Mouse (Mus musculus) stomach, adult 2 months (tissue): ENCODE measurements around the gene Nprl3. TPM values are rescaled to one million over a fixed set of nuclear protein-coding genes. Genes with fewer than 3 reads are reported as not detected.

ENCODE experiments used
- polyA plus RNA-seq: library from polyadenylated mRNA; depleted of rRNA; stranded (reverse); fragments of >200 nt; gene quantifications from 2 replicates; pipeline ENCODE4 v1.2.3, GENCODE M21; 2012; rRNA removed

The Nprl3 gene
- polyA plus RNA-seq: 45.6 and 48.9 TPM in 2 replicates

GRCm38 (mm10) chr11:32267188-32267884 lies at the start of gene Nprl3:
Gene Nprl3, minus strand, starts transcription at chr11:32267707.

DNA sequence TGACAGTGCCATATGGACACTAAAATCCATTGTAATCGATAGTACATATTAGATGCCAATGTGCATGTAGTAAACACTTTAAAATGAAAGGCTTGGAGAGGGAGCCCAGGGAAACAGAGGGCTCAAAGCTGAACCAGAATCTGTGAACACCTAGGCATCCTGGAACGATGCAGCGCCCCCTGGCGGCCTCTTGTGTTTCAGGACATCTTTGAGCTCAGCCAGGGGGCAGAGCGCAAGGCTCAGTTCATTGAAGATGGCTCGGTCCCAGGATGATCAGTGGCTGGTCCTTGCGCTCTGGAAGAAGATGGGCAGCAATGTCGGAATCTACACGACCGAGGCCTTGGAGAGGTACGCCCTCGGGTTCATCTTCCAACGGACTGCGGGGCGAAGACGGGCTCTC lies 32.4 kb upstream of the Nprl3 start, which contains the start of gene Hbq1a:
Gene Hbq1a, plus strand, starts transcription at position 205 of the 400 bp plus-strand sequence.

GRCm38 (mm10) chr11:32296203-32296602 lies 28.7 kb upstream of the Nprl3 start, which contains the start of gene Hba-a2:
Gene Hba-a2, plus strand, starts transcription at chr11:32296489.

DNA sequence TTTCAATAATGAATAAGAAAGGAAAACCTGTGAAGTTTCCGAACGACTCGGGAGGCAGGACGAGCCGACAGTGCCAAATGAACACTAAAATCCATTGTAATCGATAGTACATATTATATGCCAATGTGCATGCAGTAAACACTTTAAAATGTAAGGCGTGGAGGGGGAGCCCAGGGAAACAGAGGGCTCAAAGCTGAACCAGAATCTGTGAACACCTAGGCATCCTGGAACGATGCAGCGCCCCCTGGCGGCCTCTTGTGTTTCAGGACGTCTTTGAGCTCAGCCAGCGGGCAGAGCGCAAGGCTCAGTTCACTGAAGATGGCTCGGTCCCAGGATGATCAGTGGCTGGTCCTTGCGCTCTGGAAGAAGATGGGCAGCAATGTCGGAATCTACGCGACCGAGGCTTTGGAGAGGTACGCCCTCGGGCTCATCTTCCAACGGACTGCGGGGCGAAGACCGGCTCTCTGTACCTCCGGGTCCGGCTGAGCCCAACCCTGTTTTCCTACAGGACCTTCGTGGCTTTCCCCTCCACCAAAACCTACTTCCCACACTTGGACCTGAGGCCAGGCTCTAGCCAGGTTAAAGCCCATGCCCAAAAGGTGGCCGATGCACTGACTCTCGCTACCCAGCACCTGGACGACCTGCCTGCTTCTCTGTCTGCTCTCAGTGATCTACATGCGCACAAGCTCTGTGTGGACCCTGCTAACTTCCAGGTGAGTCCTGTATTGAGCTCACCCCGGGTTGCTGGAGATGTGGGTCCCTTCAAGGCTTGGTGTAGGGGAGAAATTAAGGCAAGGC lies 19.4 kb upstream of the Nprl3 start, which contains the start of gene Hbq1b:
Gene Hbq1b, plus strand, starts transcription at position 271 of the 798 bp plus-strand sequence.

DNA sequence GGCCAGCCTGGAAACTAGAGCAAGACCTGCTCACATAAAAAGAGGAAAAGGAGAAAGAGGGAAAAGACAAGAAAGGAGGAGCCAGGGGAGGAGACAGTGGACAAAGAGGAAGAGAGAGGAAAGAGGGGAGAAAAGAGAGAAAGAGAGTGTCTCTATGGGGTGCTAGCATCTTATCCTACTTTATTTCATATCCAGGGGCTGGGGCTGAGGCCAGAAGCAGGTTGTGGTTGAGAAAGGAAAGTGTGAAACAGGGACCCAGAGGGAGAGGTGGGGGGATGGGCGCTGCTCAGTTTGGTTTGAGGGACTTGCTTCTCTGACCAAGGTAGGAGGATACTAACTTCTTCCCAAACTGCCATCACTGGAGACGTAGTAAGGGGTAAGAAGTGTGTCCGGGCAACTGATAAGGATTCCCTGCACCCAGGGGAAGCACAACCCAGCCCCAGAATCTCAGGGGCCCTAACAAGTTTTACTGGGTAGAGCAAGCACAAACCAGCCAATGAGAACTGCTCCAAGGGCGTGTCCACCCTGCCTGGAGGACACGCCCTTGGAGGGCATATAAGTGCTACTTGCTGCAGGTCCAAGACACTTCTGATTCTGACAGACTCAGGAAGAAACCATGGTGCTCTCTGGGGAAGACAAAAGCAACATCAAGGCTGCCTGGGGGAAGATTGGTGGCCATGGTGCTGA lies 15.7 kb upstream of the Nprl3 start, which contains the start of gene Hba-a1:
Gene Hba-a1, plus strand, starts transcription at position 421 of the 687 bp plus-strand sequence.

GRCm38 (mm10) chr11:32276347-32276746 lies 8.8 kb upstream of the Nprl3 start, which contains the start of gene Hba-x:
Gene Hba-x, plus strand, starts transcription at chr11:32276400.

GRCm38 (mm10) chr11:32226124-32226871 lies 41.2 kb downstream of the Nprl3 start, which contains the start of gene Mpg:
Gene Mpg, plus strand, starts transcription at chr11:32226505.

DNA sequence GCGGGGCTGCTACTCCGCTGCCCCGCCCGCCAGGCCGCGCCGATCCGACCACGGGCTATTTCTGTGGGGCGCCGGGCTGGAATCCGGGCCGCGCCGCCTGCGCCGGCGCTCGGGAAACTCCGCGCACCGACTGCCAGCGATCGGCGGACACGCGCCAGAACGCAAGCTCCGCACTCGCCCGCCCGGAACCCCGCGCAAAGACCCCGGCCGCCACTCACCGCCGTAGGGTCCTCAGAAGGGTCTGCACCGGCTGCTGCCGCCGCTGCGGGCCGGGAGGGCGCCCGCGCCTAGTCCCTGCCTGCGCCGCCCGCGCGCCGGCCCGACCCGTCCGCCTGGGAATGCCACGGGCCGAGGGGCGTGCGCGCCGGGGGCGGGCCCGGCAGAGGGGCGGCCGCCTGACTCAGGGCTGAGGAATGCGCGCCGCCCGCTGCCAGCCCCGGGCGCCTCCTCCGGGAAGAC lies 45.5 kb downstream of the Nprl3 start, which contains the start of gene Rhbdf1:
Gene Rhbdf1, minus strand, starts transcription at position 350 of the 459 bp plus-strand sequence.

GRCm38 (mm10) chr11:32205058-32205873 lies 62.2 kb downstream of the Nprl3 start, which contains the start of gene Snrnp25:
Gene Snrnp25, plus strand, starts transcription at chr11:32205415.

DNA sequence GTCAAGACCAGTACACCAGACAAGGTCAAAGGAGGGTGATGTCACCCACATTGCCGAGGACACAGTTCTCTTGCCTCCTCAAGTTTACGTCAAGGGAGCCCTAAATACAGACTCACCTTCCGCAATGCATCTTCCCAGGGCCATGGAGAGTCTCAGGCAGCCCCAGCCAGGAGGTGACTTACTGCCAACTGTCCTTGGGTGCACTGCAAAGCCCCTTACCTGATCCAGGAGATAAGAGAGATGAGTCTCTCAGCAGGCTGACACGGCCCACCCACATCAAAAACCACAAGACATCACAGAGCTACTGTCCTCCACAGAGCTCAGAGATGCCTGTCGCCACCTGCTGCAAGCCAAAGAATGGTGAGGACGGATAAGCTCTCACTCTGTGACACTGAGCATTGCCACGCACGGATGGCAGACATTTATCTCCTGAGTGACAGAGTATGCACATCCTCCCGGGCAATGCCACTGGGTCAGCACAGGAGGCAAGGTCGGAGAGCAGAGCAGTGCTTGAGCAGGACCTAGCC lies 67.4 kb downstream of the Nprl3 start, which contains the start of gene Il9r:
Gene Il9r, minus strand, starts transcription at position 205 of the 527 bp plus-strand sequence.

Other genes starting within 250 kb of the Nprl3 start
- gene Il9r, start 67.4 kb downstream of the Nprl3 start, polyA plus RNA-seq: 0.52 and 0.81 TPM in 2 replicates
- gene Snrnp25, start 62.3 kb downstream of the Nprl3 start, polyA plus RNA-seq: 7.8 and 10.3 TPM in 2 replicates
- 92.5 and 97.3 TPM in 2 replicates for gene Rhbdf1, start 45.4 kb downstream of the Nprl3 start, polyA plus RNA-seq
- 4.4 and 5.5 TPM in 2 replicates for gene Mpg, start 41.2 kb downstream of the Nprl3 start, polyA plus RNA-seq
- not detected in 2 replicates for gene Hba-x, start 8.7 kb upstream of the Nprl3 start, polyA plus RNA-seq
- 83.3 and 278 TPM in 2 replicates for gene Hba-a1, start 15.8 kb upstream of the Nprl3 start, polyA plus RNA-seq
- not detected in 2 replicates for gene Hbq1b, start 19.3 kb upstream of the Nprl3 start, polyA plus RNA-seq
- gene Hba-a2, start 28.8 kb upstream of the Nprl3 start, polyA plus RNA-seq: 93.9 and 232 TPM in 2 replicates
- 0.19 TPM in 1 of 2 replicates, not detected in the other for gene Hbq1a, start 32.4 kb upstream of the Nprl3 start, polyA plus RNA-seq
- 3.6 and 5.0 TPM in 2 replicates for gene Sh3pxd2b, start 80.1 kb upstream of the Nprl3 start, polyA plus RNA-seq
- 1.5 and 2.7 TPM in 2 replicates for gene Ubtd2, start 187.7 kb upstream of the Nprl3 start, polyA plus RNA-seq